Comparison of ENCODE assay signal across 16 mouse cellular contexts in genomic region chr7:83951327-83951726, GRCm38 (mm10).
DNase-seq lines count a peak whose midpoint lies in the region; ATAC-seq and TF ChIP-seq lines count a peak whose summit lies in the region.
"Had no signal": no experiment of that assay in that cellular context is flagged by ENCODE, and none has a peak within 500 bp of the region (broad histone marks: within the 10 kb centered on the region; RNA-seq: fewer than 3 reads in every experiment).

No protein-coding gene starts in this region.

- no peak overlapping the region for H3ac ChIP-seq in myocyte (ENCODE audit: control insufficient read depth, insufficient read length)

- no peaks in the 10 kb centered on the region for H3K36me3 ChIP-seq in kidney, adult 2 months (ENCODE audit: control insufficient read depth, insufficient read depth, low read length)
- H3K36me3 ChIP-seq in kidney, embryonic 15.5 days, result no peaks in the 10 kb centered on the region
- H3K36me3 ChIP-seq in myocyte (ENCODE audit: control insufficient read depth, insufficient read depth), result peaks cover 14% of the 10 kb centered on the region
- no peaks in the 10 kb centered on the region for H3K36me3 ChIP-seq in forebrain, embryonic 16.5 days (ENCODE audit: control insufficient read depth, insufficient read depth)
- H3K36me3 ChIP-seq: liver, embryonic 12.5 days had no signal

- H3K4me1 ChIP-seq in kidney, adult 2 months (ENCODE audit: control insufficient read depth, insufficient read depth, low read length), result no peaks in the 10 kb centered on the region
- H3K4me1 ChIP-seq in kidney, embryonic 15.5 days, result no peaks in the 10 kb centered on the region
- no peaks in the 10 kb centered on the region for H3K4me1 ChIP-seq in forebrain, embryonic 16.5 days (replicated peaks; ENCODE audit: control insufficient read depth, insufficient read depth, low read length)
- H3K4me1 ChIP-seq: liver, embryonic 12.5 days had no signal

- ATAC-seq in cerebellum, adult (ENCODE audit: insufficient number of reproducible peaks, low FRiP score, low TSS enrichment), result no peak
- no peak for ATAC-seq in kidney, embryonic 15.5 days (replicated peaks; ENCODE audit: low FRiP score)
- no peak for ATAC-seq in forebrain, embryonic 16.5 days
- ATAC-seq: hindbrain, postnatal 0 days; liver, embryonic 12.5 days had no signal

- H3K27me3 ChIP-seq in kidney, adult 2 months (replicated peaks; ENCODE audit: control insufficient read depth, insufficient read depth, low read length), result no peaks in the 10 kb centered on the region
- no peaks in the 10 kb centered on the region for H3K27me3 ChIP-seq in kidney, embryonic 15.5 days
- no peaks in the 10 kb centered on the region for H3K27me3 ChIP-seq in myocyte (ENCODE audit: control insufficient read depth, insufficient read depth, insufficient read length)
- H3K27me3 ChIP-seq in forebrain, embryonic 16.5 days (replicated peaks; ENCODE audit: control insufficient read depth, insufficient read depth, low read length), result no peaks in the 10 kb centered on the region
- H3K27me3 ChIP-seq: liver, embryonic 12.5 days had no signal

- TF ChIP-seq CTCF in kidney, adult 2 months (conservative IDR thresholded peaks at IDR 0.05; ENCODE audit: insufficient read depth, insufficient read length, low read depth, low read length), result no peak
- no peak for TF ChIP-seq CTCF in gastrocnemius, adult 2 months (IDR thresholded peaks at IDR 0.05)

- H3K79me2 ChIP-seq in myocyte (ENCODE audit: control insufficient read depth, insufficient read depth), result no peaks in the 10 kb centered on the region

- peak; percentile 23 to 26 for DNase-seq in cerebellum, postnatal 25 days
- peak; percentile 12 for DNase-seq in kidney, adult 2 months
- DNase-seq in gastrocnemius, adult 2 months, result peak; percentile 84
- DNase-seq: adrenal gland, postnatal 14 days; B cell, adult 2 months; lung, embryonic 14.5 days; midbrain, embryonic 14.5 days; thymus, postnatal 4 days had no signal

- no peak overlapping the region for H3K4me2 ChIP-seq in kidney, embryonic 15.5 days
- no peak overlapping the region for H3K4me2 ChIP-seq in myocyte (ENCODE audit: low read depth)
- H3K4me2 ChIP-seq in forebrain, embryonic 16.5 days (ENCODE audit: low read length), result no peak overlapping the region
- H3K4me2 ChIP-seq: liver, embryonic 12.5 days; lung, embryonic 14.5 days had no signal

- no peak for TF ChIP-seq POLR2A in kidney, adult 2 months (IDR thresholded peaks at IDR 0.05; ENCODE audit: low read depth, low read length)
- no peak for TF ChIP-seq POLR2A in myocyte (IDR thresholded peaks at IDR 0.05; ENCODE audit: insufficient read length, low read depth)

- H3K9ac ChIP-seq in kidney, embryonic 15.5 days, result no peak overlapping the region
- H3K9ac ChIP-seq in forebrain, embryonic 16.5 days (replicated peaks; ENCODE audit: low read depth, low read length), result no peak overlapping the region
- H3K9ac ChIP-seq: liver, embryonic 12.5 days; lung, embryonic 14.5 days had no signal

- H3K27ac ChIP-seq in kidney, adult 2 months (ENCODE audit: insufficient read depth, low read depth, low read length), result no peak overlapping the region
- no peak overlapping the region for H3K27ac ChIP-seq in kidney, embryonic 15.5 days
- H3K27ac ChIP-seq in gastrocnemius, adult 2 months, result peak overlapping the region; percentile 86
- H3K27ac ChIP-seq in forebrain, embryonic 16.5 days (ENCODE audit: low read length), result no peak overlapping the region
- H3K27ac ChIP-seq: hindbrain, postnatal 0 days; kidney, postnatal 0 days; left cerebral cortex, adult 2 months; liver, embryonic 12.5 days had no signal

- H3K4me3 ChIP-seq in kidney, adult 2 months (ENCODE audit: insufficient read depth, low read depth, low read length), result no peak overlapping the region
- H3K4me3 ChIP-seq in kidney, embryonic 15.5 days (replicated peaks), result no peak overlapping the region
- no peak overlapping the region for H3K4me3 ChIP-seq in gastrocnemius, adult 2 months
- no peak overlapping the region for H3K4me3 ChIP-seq in myocyte
- H3K4me3 ChIP-seq in forebrain, embryonic 16.5 days (replicated peaks; ENCODE audit: low read length), result no peak overlapping the region
- H3K4me3 ChIP-seq: left cerebral cortex, adult 2 months; liver, embryonic 12.5 days had no signal

- intact Hi-C loops in gastrocnemius, adult 2 months (cut with DNase I), result loop anchor here (5.0 kb wide), 1 partner anchor 116 kb away; no protein-coding TSS in a partner anchor

- 78% methylated on average over 14 of the region's 14 CpGs for WGBS in kidney, adult 2 months
- WGBS in kidney, embryonic 15.5 days, result 75% methylated on average over 14 of the region's 14 CpGs
- 95% methylated on average over 14 of the region's 14 CpGs for WGBS in forebrain, embryonic 16.5 days

- H3K9me3 ChIP-seq in kidney, embryonic 15.5 days (replicated peaks), result no peaks in the 10 kb centered on the region
- H3K9me3 ChIP-seq in forebrain, embryonic 16.5 days (ENCODE audit: control insufficient read depth, low read length), result no peaks in the 10 kb centered on the region
- H3K9me3 ChIP-seq: liver, embryonic 12.5 days had no signal

TF ChIP-seq in myocyte, 11 proteins besides CTCF, POLR2A, EP300 and RAD21:
- TF ChIP-seq MYOG (IDR thresholded peaks at IDR 0.05; ENCODE audit: control insufficient read depth in 1 of 3, insufficient read depth in 1 of 3, insufficient read length in 2 of 3, low read depth in 2 of 3) (peak in 2 of 3 experiments; percentile 62 to 76), POLR2AphosphoS2 (IDR thresholded peaks at IDR 0.05; ENCODE audit: insufficient read length, low read depth) (no peak), MYOD1 (IDR thresholded peaks at IDR 0.05; ENCODE audit: control insufficient read depth in 1 of 3, insufficient read length in 2 of 3, low read depth in 2 of 3) (peak in 2 of 3 experiments; percentile 49 to 86)

Comparison
In these comparisons a context has a peak if more than half of its experiments do, and no peak if none do; other contexts are left out.
1. DNase-seq: peak in every context shown above with its lines; median percentile 84 in gastrocnemius, adult 2 months; 24 in cerebellum, postnatal 25 days; 12 in kidney, adult 2 months.